29 mouse cellular contexts compared by ENCODE assay signal in the genomic region with DNA sequence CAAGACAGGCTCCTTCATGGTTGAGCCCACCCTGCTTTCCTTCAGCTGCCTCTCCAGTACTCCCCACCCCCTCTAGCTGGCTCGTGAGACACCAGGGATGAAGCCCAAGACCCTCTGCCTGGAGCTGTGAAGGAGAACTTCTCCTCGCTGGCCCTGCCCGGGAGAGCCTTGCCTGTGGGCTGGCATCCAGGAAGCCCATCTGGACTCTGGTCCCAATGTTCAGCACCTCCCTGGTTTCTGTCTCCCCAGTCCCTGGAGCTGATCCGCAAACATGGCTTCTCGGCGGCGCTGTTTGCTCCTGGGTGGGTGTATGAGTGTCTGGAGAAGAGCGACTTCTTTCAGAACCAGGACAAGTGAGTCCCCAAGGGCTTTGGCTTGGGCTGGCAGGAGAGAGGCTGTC. TPM values are rescaled to one million over a fixed set of nuclear protein-coding genes. Genes with fewer than 3 reads are reported as not detected.
DNase-seq lines count a peak whose midpoint lies in the region; ATAC-seq and TF ChIP-seq lines count a peak whose summit lies in the region.
"Had no signal": no experiment of that assay in that cellular context is flagged by ENCODE, and none has a peak within 500 bp of the region (broad histone marks: within the 10 kb centered on the region; RNA-seq: fewer than 3 reads in every experiment).

No protein-coding gene starts in this region.

- H3K9ac ChIP-seq in forebrain, embryonic 13.5 days, result no peak overlapping the region
- no peak overlapping the region for H3K9ac ChIP-seq in forebrain, embryonic 14.5 days (ENCODE audit: low read length)
- no peak overlapping the region for H3K9ac ChIP-seq in heart, embryonic 11.5 days (ENCODE audit: low read depth, low read length)
- H3K9ac ChIP-seq: embryonic facial prominence, embryonic 12.5 days; heart, embryonic 13.5 days; limb, embryonic 12.5 days; liver, embryonic 15.5 days; lung, embryonic 14.5 days; midbrain, embryonic 15.5 days had no signal

- H3K9me3 ChIP-seq in forebrain, embryonic 13.5 days (replicated peaks), result no peaks in the 10 kb centered on the region
- no peaks in the 10 kb centered on the region for H3K9me3 ChIP-seq in forebrain, embryonic 14.5 days (replicated peaks; ENCODE audit: control insufficient read depth, low read length)
- no peaks in the 10 kb centered on the region for H3K9me3 ChIP-seq in heart, embryonic 11.5 days (replicated peaks; ENCODE audit: control insufficient read depth, low read length)
- H3K9me3 ChIP-seq: embryonic facial prominence, embryonic 12.5 days; heart, embryonic 13.5 days; hindbrain, embryonic 10.5 days; hindbrain, embryonic 15.5 days; limb, embryonic 12.5 days; liver, embryonic 15.5 days; midbrain, embryonic 15.5 days had no signal

- 0 out of 2 replicates have a peak overlapping the region, but pooled peaks have one; percentile 8 for H3K27ac ChIP-seq in forebrain, embryonic 13.5 days
- no peak overlapping the region for H3K27ac ChIP-seq in forebrain, embryonic 14.5 days (ENCODE audit: low read depth, low read length)
- no peak overlapping the region for H3K27ac ChIP-seq in cerebellum, adult 2 months (ENCODE audit: insufficient read depth, low read length)
- no peak overlapping the region for H3K27ac ChIP-seq in heart, embryonic 11.5 days (ENCODE audit: low read depth, low read length)
- H3K27ac ChIP-seq: embryonic facial prominence, embryonic 12.5 days; heart, embryonic 13.5 days; hindbrain, embryonic 10.5 days; hindbrain, embryonic 15.5 days; limb, embryonic 12.5 days; liver, embryonic 15.5 days; midbrain, embryonic 15.5 days; stomach, postnatal 0 days had no signal

- no peak overlapping the region for H3K4me2 ChIP-seq in forebrain, embryonic 13.5 days
- H3K4me2 ChIP-seq in forebrain, embryonic 14.5 days (ENCODE audit: low read length), result no peak overlapping the region
- no peak overlapping the region for H3K4me2 ChIP-seq in heart, embryonic 11.5 days
- H3K4me2 ChIP-seq: embryonic facial prominence, embryonic 12.5 days; heart, embryonic 13.5 days; hindbrain, embryonic 15.5 days; limb, embryonic 12.5 days; liver, embryonic 15.5 days; lung, embryonic 14.5 days; midbrain, embryonic 15.5 days had no signal

- H3K4me1 ChIP-seq in forebrain, embryonic 13.5 days, result peaks cover 3% of the 10 kb centered on the region; the same call in 1 of the 2 replicates
- no peaks in the 10 kb centered on the region for H3K4me1 ChIP-seq in forebrain, embryonic 14.5 days (ENCODE audit: control insufficient read depth, insufficient read depth, low read length)
- peaks cover 56% of the 10 kb centered on the region for H3K4me1 ChIP-seq in cerebellum, adult 2 months (ENCODE audit: control insufficient read depth, insufficient read depth, low read length)
- no peaks in the 10 kb centered on the region for H3K4me1 ChIP-seq in heart, embryonic 11.5 days (ENCODE audit: control insufficient read depth, insufficient read depth, low read length)
- H3K4me1 ChIP-seq: embryonic facial prominence, embryonic 12.5 days; heart, embryonic 13.5 days; liver, embryonic 15.5 days had no signal

- H3K4me3 ChIP-seq in forebrain, embryonic 13.5 days, result no peak overlapping the region
- H3K4me3 ChIP-seq in forebrain, embryonic 14.5 days (ENCODE audit: low read depth, low read length), result no peak overlapping the region
- H3K4me3 ChIP-seq in cerebellum, adult 2 months (replicated peaks; ENCODE audit: insufficient read depth, low read depth, low read length), result no peak overlapping the region
- no peak overlapping the region for H3K4me3 ChIP-seq in heart, embryonic 11.5 days (ENCODE audit: low read depth, low read length)
- H3K4me3 ChIP-seq: embryonic facial prominence, embryonic 12.5 days; heart, embryonic 13.5 days; hindbrain, embryonic 10.5 days; hindbrain, embryonic 15.5 days; limb, embryonic 12.5 days; liver, embryonic 15.5 days; midbrain, embryonic 15.5 days had no signal

- no peak for DNase-seq in forebrain, embryonic 14.5 days (ENCODE audit: low spot score)
- peak; percentile 60 for DNase-seq in brain, adult 2 months (ENCODE audit: low read depth, low spot score)
- DNase-seq in cerebellum, adult 2 months, result peak; percentile 73 to 74
- peak; percentile 84 for DNase-seq in cerebellum, postnatal 14 days
- DNase-seq in urinary bladder, adult 18-20 months (ENCODE audit: low spot score in 2 of 2), result no peak
- DNase-seq: adrenal gland, postnatal 25 days; gastrocnemius, postnatal 36 days; heart, adult 18-20 months; heart, postnatal 10 days; kidney, adult 11 months; kidney, postnatal 36 days; layer of hippocampus, postnatal 36 days; lung, embryonic 14.5 days; lung, postnatal 14 days; right cerebral cortex, postnatal 4 days; thymus, adult 18-20 months; thymus, postnatal 25 days had no signal

- no peak for TF ChIP-seq CTCF in cerebellum, adult 2 months (IDR thresholded peaks at IDR 0.05; ENCODE audit: borderline replicate concordance, insufficient read depth, low read depth, low read length)

- TF ChIP-seq POLR2A in cerebellum, adult 2 months (IDR thresholded peaks at IDR 0.05; ENCODE audit: borderline replicate concordance, insufficient read depth, low read length), result no peak

- H3K36me3 ChIP-seq in forebrain, embryonic 13.5 days (ENCODE audit: poor library complexity, severe bottlenecking), result peaks cover 26% of the 10 kb centered on the region
- H3K36me3 ChIP-seq in forebrain, embryonic 14.5 days (ENCODE audit: control insufficient read depth, insufficient read depth, low read length), result peaks cover 10% of the 10 kb centered on the region; the same call in 1 of the 2 replicates
- H3K36me3 ChIP-seq in heart, embryonic 11.5 days (ENCODE audit: control insufficient read depth, insufficient read depth, low read length), result peaks cover 3% of the 10 kb centered on the region; the same call in 1 of the 2 replicates
- H3K36me3 ChIP-seq: hindbrain, embryonic 15.5 days; midbrain, embryonic 15.5 days had no signal

- no peak for ATAC-seq in forebrain, embryonic 13.5 days
- ATAC-seq in forebrain, embryonic 14.5 days, result no peak
- no peak for ATAC-seq in heart, embryonic 11.5 days (replicated peaks; ENCODE audit: insufficient number of reproducible peaks, low FRiP score, low TSS enrichment)
- ATAC-seq: CD4-positive, CD25-positive, alpha-beta regulatory T cell, adult 4 months; inflammation-experienced regulatory T-cells, adult 6 months; midbrain, embryonic 15.5 days had no signal

- WGBS in forebrain, embryonic 13.5 days, result 91% methylated on average over 8 of the region's 8 CpGs
- 87% methylated on average over 8 of the region's 8 CpGs for WGBS in forebrain, embryonic 14.5 days
- 11% methylated on average over 8 of the region's 8 CpGs for WGBS in cerebellum, adult 2 months
- WGBS in heart, embryonic 11.5 days (ENCODE audit: insufficient replicate concordance), result 70% methylated on average over 8 of the region's 8 CpGs

- no peaks in the 10 kb centered on the region for H3K27me3 ChIP-seq in forebrain, embryonic 13.5 days
- H3K27me3 ChIP-seq in forebrain, embryonic 14.5 days (replicated peaks; ENCODE audit: control insufficient read depth, insufficient read depth, low read length), result no peaks in the 10 kb centered on the region
- no peaks in the 10 kb centered on the region for H3K27me3 ChIP-seq in cerebellum, adult 2 months (ENCODE audit: control insufficient read depth, insufficient read depth, low read length)
- H3K27me3 ChIP-seq in heart, embryonic 11.5 days (ENCODE audit: control insufficient read depth, insufficient read depth, low read length), result peaks cover 2% of the 10 kb centered on the region; the same call in 1 of the 2 replicates
- H3K27me3 ChIP-seq: embryonic facial prominence, embryonic 12.5 days; hindbrain, embryonic 15.5 days; liver, embryonic 15.5 days; midbrain, embryonic 15.5 days had no signal

RNA-seq across cellular contexts. Expression of a gene that starts 7.5 kb away (rescaled TPM):
- polyA plus RNA-seq in forebrain, embryonic 13.5 days (2015; fragmentation: Nextera tagmentation; extraction: Ambion mirVana), result 4.5 and 5.6 TPM in 2 replicates
- 3.9 and 4.9 TPM in 2 replicates for polyA plus RNA-seq in forebrain, embryonic 14.5 days (2014; fragmentation: Nextera tagmentation; extraction: Ambion mirVana)
- 8.3 and 9.3 TPM in 2 replicates for polyA plus RNA-seq in cerebellum, adult 2 months (2012; rRNA removed)
- polyA plus RNA-seq in heart, embryonic 11.5 days (2014; fragmentation: Nextera tagmentation; extraction: Ambion mirVana), result 3.9 and 4.3 TPM in 2 replicates

RNA-seq across cellular contexts. Expression of a gene that starts 56.2 kb away (rescaled TPM):
- 1.6 and 2.0 TPM in 2 replicates for polyA plus RNA-seq in forebrain, embryonic 13.5 days (2015; fragmentation: Nextera tagmentation; extraction: Ambion mirVana)
- polyA plus RNA-seq in forebrain, embryonic 14.5 days (2014; fragmentation: Nextera tagmentation; extraction: Ambion mirVana), result 2.3 and 3.0 TPM in 2 replicates
- polyA plus RNA-seq in cerebellum, adult 2 months (2012; rRNA removed), result 1.5 and 1.7 TPM in 2 replicates
- 2.7 and 4.2 TPM in 2 replicates for polyA plus RNA-seq in heart, embryonic 11.5 days (2014; fragmentation: Nextera tagmentation; extraction: Ambion mirVana)
- polyA plus RNA-seq: CD4-positive, CD25-positive, alpha-beta regulatory T cell, adult 4 months; inflammation-experienced regulatory T-cells, adult 6 months had no signal

Comparison
In these comparisons a context has a peak if more than half of its experiments do, and no peak if none do; other contexts are left out.
1. DNase-seq: peak in brain, adult 2 months (single experiment), cerebellum, adult 2 months (2 of 2) and cerebellum, postnatal 14 days (2 of 2); none in forebrain, embryonic 14.5 days (single experiment) and urinary bladder, adult 18-20 months (0 of 2).